ENCODE assay signal across 14 mouse cellular contexts in the genomic region with DNA sequence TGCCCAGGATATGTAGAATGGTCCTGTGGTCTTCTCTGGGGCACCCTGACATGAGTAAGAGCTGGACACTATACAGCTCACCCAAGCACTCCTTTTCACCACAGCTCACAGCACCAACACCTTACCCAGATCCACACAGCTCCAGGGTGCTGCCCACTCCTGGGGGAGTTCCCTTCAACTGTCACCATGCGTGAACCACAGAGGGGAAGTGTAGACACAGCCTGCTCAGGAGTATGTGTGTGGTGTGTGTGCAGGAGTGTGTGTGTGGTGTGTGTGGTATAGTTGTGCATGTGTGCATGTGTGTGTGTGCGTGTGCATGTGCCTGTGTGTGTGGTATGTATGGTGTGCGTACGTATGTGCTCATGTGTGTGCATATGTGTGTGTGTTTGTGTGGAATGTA. TPM values are rescaled to one million over a fixed set of nuclear protein-coding genes. Genes with fewer than 3 reads are reported as not detected.
"Had no signal": no experiment of that assay in that cellular context is flagged by ENCODE, and none has a peak within 500 bp of the region (broad histone marks: within the 10 kb centered on the region; RNA-seq: fewer than 3 reads in every experiment).

No protein-coding gene starts in this region.

- H3K36me3 ChIP-seq: lung, embryonic 15.5 days had no signal

- H3K9ac ChIP-seq: liver, embryonic 15.5 days; lung, embryonic 15.5 days; midbrain, embryonic 12.5 days had no signal

- H3K9me3 ChIP-seq: liver, embryonic 15.5 days; lung, embryonic 15.5 days had no signal

- DNase-seq: kidney, adult 18-20 months; kidney, adult 9 months; kidney, postnatal 14 days; kidney, postnatal 4 days; left cerebral cortex, postnatal 4 days; lung, adult 18-20 months; lung, postnatal 14 days; thymus, adult 18-20 months; thymus, postnatal 36 days had no signal

- ATAC-seq: intestine, embryonic 16.5 days had no signal

- H3K4me1 ChIP-seq: liver, embryonic 15.5 days; lung, embryonic 15.5 days; midbrain, embryonic 12.5 days had no signal

- H3K4me3 ChIP-seq: liver, embryonic 15.5 days; lung, embryonic 15.5 days; midbrain, embryonic 12.5 days had no signal

- H3K27ac ChIP-seq: liver, embryonic 15.5 days; lung, embryonic 15.5 days; macrophage; midbrain, embryonic 12.5 days had no signal

- H3K4me2 ChIP-seq: liver, embryonic 15.5 days; lung, embryonic 15.5 days; midbrain, embryonic 12.5 days had no signal

- H3K27me3 ChIP-seq: liver, embryonic 15.5 days; lung, embryonic 15.5 days; midbrain, embryonic 12.5 days had no signal

RNA-seq across cellular contexts. Expression of a gene that starts 49.5 kb away (rescaled TPM):
- polyA plus RNA-seq: macrophage; midbrain, embryonic 12.5 days had no signal
